Mouse (Mus musculus): Measurements from ENCODE around the gene Gm6763. TPM values are rescaled to one million over a fixed set of nuclear protein-coding genes. Genes with fewer than 3 reads are reported as not detected.
"Not testable (repeated sequence)": the region's sequence is repeated elsewhere in the genome, so short reads cannot be mapped to it uniquely, and the experiment has no call there.

Gene Gm6763
- total RNA-seq (2017): not detected in 3 replicates

- not testable (repeated sequence) for ATAC-seq (replicated peaks; ENCODE audit: insufficient number of reproducible peaks, low FRiP score, low TSS enrichment, poor library complexity, severe bottlenecking)
Measured at GRCm38 (mm10) chr10:104151197-104151596, at the start of gene Gm6763. Gm6763 (plus strand) TSS chr10:104151497.

GRCm38 (mm10) chr10:104110044-104110443 is 41.3 kb upstream of the Gm6763 start:
- ATAC-seq (replicated peaks; ENCODE audit: insufficient number of reproducible peaks, low FRiP score, low TSS enrichment, poor library complexity, severe bottlenecking): no peak

DNA sequence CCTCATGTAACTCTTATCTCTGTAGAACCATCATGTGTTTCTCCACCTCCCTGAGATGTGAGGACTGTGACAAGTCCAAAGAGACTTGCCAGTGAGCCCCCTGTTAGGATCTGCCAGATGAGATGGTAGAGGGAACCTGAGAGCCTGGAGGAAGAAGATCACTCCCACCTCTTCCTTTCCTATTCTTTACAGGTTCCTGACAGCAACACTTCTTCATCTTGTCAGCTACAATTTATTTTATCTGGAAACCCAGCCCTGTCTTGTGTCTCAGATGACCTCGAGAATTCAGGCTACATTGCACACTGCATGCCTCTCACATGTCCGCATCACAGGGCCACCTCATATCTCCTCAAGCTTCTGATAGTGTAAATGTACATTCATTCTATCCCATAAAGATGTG is 33.0 kb upstream of the Gm6763 start:
- no peak for ATAC-seq (replicated peaks; ENCODE audit: insufficient number of reproducible peaks, low FRiP score, low TSS enrichment, poor library complexity, severe bottlenecking)

- not testable (repeated sequence) for ATAC-seq (replicated peaks; ENCODE audit: insufficient number of reproducible peaks, low FRiP score, low TSS enrichment, poor library complexity, severe bottlenecking)
Measured at GRCm38 (mm10) chr10:104142687-104143086, 8.6 kb upstream of the Gm6763 start, which contains the start of gene Gm21293. Gm21293 (plus strand) TSS chr10:104142987.

GRCm38 (mm10) chr10:104159706-104160105 is 8.4 kb downstream of the Gm6763 start, which contains the start of gene Gm8764:
Gm8764 (plus strand) TSS chr10:104160006.
- not testable (repeated sequence) for ATAC-seq (replicated peaks; ENCODE audit: insufficient number of reproducible peaks, low FRiP score, low TSS enrichment, poor library complexity, severe bottlenecking)

- not testable (repeated sequence) for ATAC-seq (replicated peaks; ENCODE audit: insufficient number of reproducible peaks, low FRiP score, low TSS enrichment, poor library complexity, severe bottlenecking)
Measured at GRCm38 (mm10) chr10:104168215-104168614, 16.9 kb downstream of the Gm6763 start, which contains the start of gene Gm21304. Gm21304 (plus strand) TSS chr10:104168515.

DNA sequence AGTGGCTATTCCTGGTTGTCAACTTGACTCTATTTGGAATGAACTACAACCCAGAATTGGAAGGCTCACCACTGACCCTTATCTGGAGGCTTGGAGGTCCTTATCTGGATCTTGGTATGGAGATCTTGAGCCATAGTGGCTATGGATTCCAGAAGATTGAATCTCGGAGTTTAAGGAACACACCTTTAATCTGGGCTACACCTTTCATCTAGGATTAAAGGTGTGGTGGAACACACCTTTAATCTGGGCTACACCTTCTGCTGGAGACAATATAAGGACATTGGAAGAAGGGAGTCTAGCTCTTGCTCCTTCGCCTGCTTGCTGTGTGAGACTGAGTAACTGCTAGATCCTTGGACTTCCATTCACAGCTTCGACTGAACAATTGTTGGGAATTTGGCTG is 25.4 kb downstream of the Gm6763 start, which contains the start of gene Gm21312:
Gene Gm21312 (plus strand): TSS at position 301 of the 400 bp plus-strand sequence.
- ATAC-seq (replicated peaks; ENCODE audit: insufficient number of reproducible peaks, low FRiP score, low TSS enrichment, poor library complexity, severe bottlenecking): not testable (repeated sequence)

- not testable (repeated sequence) for ATAC-seq (replicated peaks; ENCODE audit: insufficient number of reproducible peaks, low FRiP score, low TSS enrichment, poor library complexity, severe bottlenecking)
Measured at GRCm38 (mm10) chr10:104185233-104185632, 33.9 kb downstream of the Gm6763 start, which contains the start of gene Gm20765. Gm20765 (plus strand) TSS chr10:104185533.

DNA sequence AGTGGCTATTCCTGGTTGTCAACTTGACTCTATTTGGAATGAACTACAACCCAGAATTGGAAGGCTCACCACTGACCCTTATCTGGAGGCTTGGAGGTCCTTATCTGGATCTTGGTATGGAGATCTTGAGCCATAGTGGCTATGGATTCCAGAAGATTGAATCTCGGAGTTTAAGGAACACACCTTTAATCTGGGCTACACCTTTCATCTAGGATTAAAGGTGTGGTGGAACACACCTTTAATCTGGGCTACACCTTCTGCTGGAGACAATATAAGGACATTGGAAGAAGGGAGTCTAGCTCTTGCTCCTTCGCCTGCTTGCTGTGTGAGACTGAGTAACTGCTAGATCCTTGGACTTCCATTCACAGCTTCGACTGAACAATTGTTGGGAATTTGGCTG is 42.4 kb downstream of the Gm6763 start, which contains the start of gene Gm4340:
Gene Gm4340 (plus strand): TSS at position 301 of the 400 bp plus-strand sequence.
- not testable (repeated sequence) for ATAC-seq (replicated peaks; ENCODE audit: insufficient number of reproducible peaks, low FRiP score, low TSS enrichment, poor library complexity, severe bottlenecking)

Other genes starting within 250 kb of the Gm6763 start
- not detected in 3 replicates for gene Gm21293, start 8.5 kb upstream of the Gm6763 start, total RNA-seq (2017)
- not detected in 3 replicates for gene Gm8764, start 8.5 kb downstream of the Gm6763 start, total RNA-seq (2017)
- not detected in 3 replicates for gene Gm21304, start 17.0 kb downstream of the Gm6763 start, total RNA-seq (2017)
- gene Gm21312, start 25.5 kb downstream of the Gm6763 start, total RNA-seq (2017): not detected in 3 replicates
- gene Gm20765, start 34.0 kb downstream of the Gm6763 start, total RNA-seq (2017): not detected in 3 replicates
- gene Gm4340, start 42.5 kb downstream of the Gm6763 start, total RNA-seq (2017): not detected in 3 replicates

Data from monocyte, adult 5-6 weeks (primary cell).